Mouse (Mus musculus): ENCODE results near the gene Gbp9. TPM values are rescaled to one million over a fixed set of nuclear protein-coding genes. Genes with fewer than 3 reads are reported as not detected.
A peak's percentile ranks its signal among the peaks of the same experiment; 100 is the strongest.
"Not testable (repeated sequence)": the region's sequence is repeated elsewhere in the genome, so short reads cannot be mapped to it uniquely, and the experiment has no call there.

Gene Gbp9
- polyA plus RNA-seq (2014; fragmentation: Nextera tagmentation; extraction: Ambion mirVana) = 2.9 and 3.3 TPM in 2 replicates

DNA sequence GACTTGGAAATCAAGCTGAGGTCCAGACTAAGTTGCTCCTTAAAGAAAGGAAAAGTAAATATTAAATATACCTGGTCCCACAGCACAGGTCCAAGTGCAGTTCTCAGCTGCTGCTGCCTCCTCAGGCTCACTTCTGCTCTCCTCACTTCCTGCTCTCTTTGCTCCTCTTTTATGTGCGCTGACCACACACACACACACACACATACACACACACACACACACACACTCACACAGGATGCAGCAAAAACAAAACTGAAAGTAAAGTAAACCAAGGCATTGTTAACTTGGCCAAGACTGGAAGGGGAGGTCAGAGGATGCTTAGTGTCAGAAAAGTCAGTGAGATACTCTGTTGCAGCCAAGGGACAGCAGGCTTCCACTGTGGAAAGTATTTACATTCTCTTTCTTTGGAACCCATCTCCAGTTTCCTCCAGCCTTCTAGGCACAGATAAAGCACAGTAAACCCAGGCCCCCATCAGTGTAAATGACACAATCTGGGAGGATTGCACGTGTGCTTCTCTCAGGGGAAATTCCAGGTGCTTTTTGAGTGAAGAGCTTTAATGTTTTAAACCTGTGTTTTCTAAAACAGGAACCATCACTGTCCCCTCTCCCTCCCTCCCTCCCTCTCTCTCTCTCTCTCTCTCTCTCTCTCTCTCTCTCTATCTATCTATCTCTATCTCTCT, at the start of gene Gbp9, which contains the start of the genes Gbp8 and Gbp4:
Gbp9 (minus strand) TSS at position 131 of the 680 bp plus-strand sequence.
Gbp8 (minus strand) TSS at position 132 of the 680 bp plus-strand sequence.
Gbp4 (minus strand) TSS at position 178 of the 680 bp plus-strand sequence.
- not testable (repeated sequence) for DNase-seq (ENCODE audit: low spot score); H3K4me1 ChIP-seq (replicated peaks; ENCODE audit: control insufficient read depth, insufficient read depth, low read length); H3K27ac ChIP-seq (ENCODE audit: low read depth); H3K36me3 ChIP-seq (ENCODE audit: control insufficient read depth, insufficient read depth, low read length); H3K9ac ChIP-seq (ENCODE audit: low read length); H3K4me3 ChIP-seq (ENCODE audit: low read depth, low read length); H3K4me2 ChIP-seq (ENCODE audit: low read length); H3K27me3 ChIP-seq (replicated peaks; ENCODE audit: control insufficient read depth, insufficient read depth, low read length); H3K9me3 ChIP-seq (ENCODE audit: control insufficient read depth, low read length); ATAC-seq (replicated peaks; ENCODE audit: low FRiP score, low TSS enrichment, low read depth)
- 3% methylated on average over 2 of the region's 2 CpGs for WGBS

- no peak for ATAC-seq (replicated peaks; ENCODE audit: low FRiP score, low TSS enrichment, low read depth)
- DNase-seq (ENCODE audit: low spot score) = no peak
- no peaks in the 10 kb centered on the region for H3K27me3 ChIP-seq (replicated peaks; ENCODE audit: control insufficient read depth, insufficient read depth, low read length)
- H3K27ac ChIP-seq (ENCODE audit: low read depth) = no peak overlapping the region
- H3K9ac ChIP-seq (ENCODE audit: low read length) = no peak overlapping the region
- no peaks in the 10 kb centered on the region for H3K36me3 ChIP-seq (ENCODE audit: control insufficient read depth, insufficient read depth, low read length)
- H3K4me2 ChIP-seq (ENCODE audit: low read length) = no peak overlapping the region
- H3K4me3 ChIP-seq (ENCODE audit: low read depth, low read length) = no peak overlapping the region
- H3K4me1 ChIP-seq (replicated peaks; ENCODE audit: control insufficient read depth, insufficient read depth, low read length) = no peaks in the 10 kb centered on the region
- H3K9me3 ChIP-seq (ENCODE audit: control insufficient read depth, low read length) = no peaks in the 10 kb centered on the region
Measured at GRCm38 (mm10) chr5:105181446-105181845, 42.1 kb upstream of the Gbp9 start.

DNA sequence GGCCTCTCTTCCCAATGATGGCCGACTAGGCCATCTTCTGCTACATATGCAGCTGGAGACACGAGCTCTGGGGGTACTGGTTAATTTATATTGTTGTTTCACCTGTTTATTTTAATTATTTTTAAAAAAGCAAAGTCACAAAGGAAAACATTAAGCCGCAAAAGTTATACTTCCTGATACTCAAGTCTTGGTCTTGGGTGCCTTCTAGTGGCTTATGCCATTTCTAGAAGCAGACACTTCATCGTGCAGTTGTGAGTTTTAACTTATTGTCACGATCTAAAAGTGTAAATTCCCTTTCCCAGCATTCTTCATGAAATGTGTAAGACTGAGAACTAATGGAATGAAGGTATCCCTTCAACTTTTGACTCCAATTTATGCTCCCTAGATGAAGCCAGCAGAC, 17.2 kb upstream of the Gbp9 start:
- Histone ChIP-seq H3K27ac (ENCODE audit: low read depth) (no peak overlapping the region), H3K27me3 (replicated peaks; ENCODE audit: control insufficient read depth, insufficient read depth, low read length) (no peaks in the 10 kb centered on the region), H3K4me3 (ENCODE audit: low read depth, low read length) (no peak overlapping the region), H3K36me3 (ENCODE audit: control insufficient read depth, insufficient read depth, low read length) (no peaks in the 10 kb centered on the region), H3K4me1 (replicated peaks; ENCODE audit: control insufficient read depth, insufficient read depth, low read length) (no peaks in the 10 kb centered on the region), H3K9me3 (ENCODE audit: control insufficient read depth, low read length) (no peaks in the 10 kb centered on the region), H3K4me2 (ENCODE audit: low read length) (no peak overlapping the region), H3K9ac (ENCODE audit: low read length) (no peak overlapping the region)
- DNase-seq (ENCODE audit: low spot score) (no peak), ATAC-seq (replicated peaks; ENCODE audit: low FRiP score, low TSS enrichment, low read depth) (no peak)
- WGBS = 84% methylated on average over 5 of the region's 5 CpGs

DNA sequence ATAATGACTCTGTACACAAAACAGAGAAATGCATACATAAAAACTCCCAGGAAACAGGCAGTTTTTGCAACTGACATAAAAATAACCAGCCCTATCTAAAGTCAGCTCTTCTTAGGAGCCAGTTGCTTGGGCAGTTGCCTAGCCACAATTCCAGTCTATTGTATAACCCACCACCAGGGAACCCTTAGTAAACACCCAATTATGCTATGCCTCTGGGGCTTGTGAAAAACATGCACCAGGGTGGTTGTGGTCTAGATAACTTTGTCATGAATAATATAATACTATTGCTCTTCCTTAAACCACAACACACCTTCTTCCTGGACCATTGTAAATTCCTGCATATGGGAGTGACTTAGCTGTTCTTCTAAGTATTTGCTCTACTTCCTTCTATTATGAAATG, 14.7 kb upstream of the Gbp9 start:
- H3K36me3 ChIP-seq (ENCODE audit: control insufficient read depth, insufficient read depth, low read length) = no peaks in the 10 kb centered on the region
- no peaks in the 10 kb centered on the region for H3K9me3 ChIP-seq (ENCODE audit: control insufficient read depth, low read length)
- H3K9ac ChIP-seq (ENCODE audit: low read length) = no peak overlapping the region
- no peak overlapping the region for H3K4me2 ChIP-seq (ENCODE audit: low read length)
- no peaks in the 10 kb centered on the region for H3K27me3 ChIP-seq (replicated peaks; ENCODE audit: control insufficient read depth, insufficient read depth, low read length)
- H3K4me1 ChIP-seq (replicated peaks; ENCODE audit: control insufficient read depth, insufficient read depth, low read length) = no peaks in the 10 kb centered on the region
- ATAC-seq (replicated peaks; ENCODE audit: low FRiP score, low TSS enrichment, low read depth) (no peak), DNase-seq (ENCODE audit: low spot score) (no peak)
- no peak overlapping the region for H3K27ac ChIP-seq (ENCODE audit: low read depth)
- no peak overlapping the region for H3K4me3 ChIP-seq (ENCODE audit: low read depth, low read length)

DNA sequence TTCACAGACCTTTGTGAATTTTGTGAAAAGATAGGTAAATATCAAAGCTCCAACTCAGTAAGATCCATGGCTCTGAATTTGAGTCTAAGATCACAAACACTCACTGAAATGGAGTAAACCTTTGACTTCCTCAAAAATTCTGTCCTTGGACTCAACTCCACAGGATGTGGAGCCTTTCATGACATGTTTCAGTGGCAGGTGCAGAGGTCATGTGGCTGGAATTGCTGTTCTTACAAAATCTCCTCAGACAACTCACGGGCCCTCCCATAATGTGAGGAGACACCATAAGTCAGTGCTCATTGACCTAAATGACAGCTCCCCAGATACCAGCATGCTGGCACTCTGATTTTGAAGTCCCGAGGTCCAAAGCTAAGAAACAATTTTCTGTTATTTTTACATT, 8.7 kb upstream of the Gbp9 start:
- H3K36me3 ChIP-seq (ENCODE audit: control insufficient read depth, insufficient read depth, low read length); ATAC-seq (replicated peaks; ENCODE audit: low FRiP score, low TSS enrichment, low read depth); H3K4me3 ChIP-seq (ENCODE audit: low read depth, low read length); H3K27me3 ChIP-seq (replicated peaks; ENCODE audit: control insufficient read depth, insufficient read depth, low read length); H3K4me1 ChIP-seq (replicated peaks; ENCODE audit: control insufficient read depth, insufficient read depth, low read length); H3K9me3 ChIP-seq (ENCODE audit: control insufficient read depth, low read length); DNase-seq (ENCODE audit: low spot score); H3K4me2 ChIP-seq (ENCODE audit: low read length); H3K27ac ChIP-seq (ENCODE audit: low read depth); H3K9ac ChIP-seq (ENCODE audit: low read length): not testable (repeated sequence)
- WGBS = 66% methylated on average over 2 of the region's 2 CpGs

- Histone ChIP-seq H3K4me3 (ENCODE audit: low read depth, low read length) (no peak overlapping the region), H3K27me3 (replicated peaks; ENCODE audit: control insufficient read depth, insufficient read depth, low read length) (no peaks in the 10 kb centered on the region), H3K27ac (ENCODE audit: low read depth) (no peak overlapping the region), H3K9ac (ENCODE audit: low read length) (no peak overlapping the region), H3K9me3 (ENCODE audit: control insufficient read depth, low read length) (no peaks in the 10 kb centered on the region), H3K36me3 (ENCODE audit: control insufficient read depth, insufficient read depth, low read length) (no peaks in the 10 kb centered on the region), H3K4me1 (replicated peaks; ENCODE audit: control insufficient read depth, insufficient read depth, low read length) (no peaks in the 10 kb centered on the region), H3K4me2 (ENCODE audit: low read length) (no peak overlapping the region)
- ATAC-seq (replicated peaks; ENCODE audit: low FRiP score, low TSS enrichment, low read depth) (no peak), DNase-seq (ENCODE audit: low spot score) (no peak)
Measured at GRCm38 (mm10) chr5:105146447-105146846, 7.1 kb upstream of the Gbp9 start.

- 45% methylated on average over 3 of the region's 3 CpGs for WGBS
- ATAC-seq (replicated peaks; ENCODE audit: low FRiP score, low TSS enrichment, low read depth); H3K9me3 ChIP-seq (ENCODE audit: control insufficient read depth, low read length); H3K4me2 ChIP-seq (ENCODE audit: low read length); H3K36me3 ChIP-seq (ENCODE audit: control insufficient read depth, insufficient read depth, low read length); H3K4me3 ChIP-seq (ENCODE audit: low read depth, low read length); H3K27me3 ChIP-seq (replicated peaks; ENCODE audit: control insufficient read depth, insufficient read depth, low read length); DNase-seq (ENCODE audit: low spot score); H3K4me1 ChIP-seq (replicated peaks; ENCODE audit: control insufficient read depth, insufficient read depth, low read length); H3K9ac ChIP-seq (ENCODE audit: low read length): not testable (repeated sequence)
- peak overlapping the region; percentile 7; the same call in 1 of the 2 replicates for H3K27ac ChIP-seq (ENCODE audit: low read depth)
Measured at GRCm38 (mm10) chr5:105145731-105146130, 6.4 kb upstream of the Gbp9 start.

DNA sequence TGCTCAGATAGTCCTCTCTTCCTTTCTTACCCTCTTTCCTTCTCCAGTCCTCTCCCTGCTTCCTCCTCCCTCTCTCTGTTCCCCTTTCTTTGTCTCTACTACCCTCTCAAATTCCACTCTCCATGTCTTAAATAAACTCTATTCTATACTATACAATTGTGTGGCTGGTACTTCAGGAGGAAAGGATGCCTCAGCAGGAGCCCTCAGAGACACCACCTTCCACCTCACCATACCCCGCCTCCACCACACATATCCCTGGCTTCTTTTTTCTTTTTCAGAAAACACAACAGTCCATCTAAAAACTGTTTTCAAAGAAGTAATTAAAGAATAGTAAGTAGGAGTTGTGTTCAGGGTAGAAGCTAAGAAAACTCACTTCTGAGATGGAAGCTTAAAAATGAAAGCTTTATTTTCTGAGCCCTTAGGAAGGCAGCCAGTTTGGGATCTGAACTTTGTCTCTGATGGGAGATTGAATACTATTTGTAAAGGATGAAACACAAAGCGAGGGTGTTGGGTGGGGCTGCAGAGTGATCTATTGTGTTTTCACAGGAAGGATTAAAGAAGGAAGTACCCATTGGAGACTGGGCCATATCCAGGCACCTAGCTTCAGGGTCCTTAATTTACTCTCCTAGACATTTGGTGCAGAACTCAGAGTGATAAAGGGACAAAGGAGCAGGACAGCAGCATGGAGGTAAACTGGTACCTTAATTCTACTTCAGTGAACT, 911 bp upstream of the Gbp9 start:
- H3K9me3 ChIP-seq (ENCODE audit: control insufficient read depth, low read length); H3K4me2 ChIP-seq (ENCODE audit: low read length); H3K4me3 ChIP-seq (ENCODE audit: low read depth, low read length); ATAC-seq (replicated peaks; ENCODE audit: low FRiP score, low TSS enrichment, low read depth); H3K4me1 ChIP-seq (replicated peaks; ENCODE audit: control insufficient read depth, insufficient read depth, low read length); DNase-seq (ENCODE audit: low spot score); H3K27ac ChIP-seq (ENCODE audit: low read depth); H3K36me3 ChIP-seq (ENCODE audit: control insufficient read depth, insufficient read depth, low read length); H3K27me3 ChIP-seq (replicated peaks; ENCODE audit: control insufficient read depth, insufficient read depth, low read length); H3K9ac ChIP-seq (ENCODE audit: low read length): not testable (repeated sequence)
- 58% methylated on average over 2 of the region's 2 CpGs for WGBS

DNA sequence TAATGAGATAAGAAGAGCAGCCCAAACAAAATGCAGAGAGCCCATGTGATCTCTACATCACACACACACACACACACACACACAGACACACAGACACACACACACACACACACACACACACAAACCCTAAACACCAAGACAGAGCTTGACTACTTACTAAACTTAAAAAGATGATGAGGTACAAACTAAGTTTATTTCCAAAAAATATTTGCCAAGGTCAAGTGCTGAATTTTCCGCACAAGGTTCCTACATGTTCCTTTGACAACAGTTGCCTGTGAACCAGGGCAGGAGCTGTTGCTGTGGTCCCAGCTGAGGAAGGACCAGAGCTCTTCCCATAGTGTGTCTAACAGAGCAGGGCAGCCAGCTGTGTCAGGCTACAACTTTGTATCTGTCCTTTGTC, 433 bp downstream of the Gbp9 start:
- ATAC-seq (replicated peaks; ENCODE audit: low FRiP score, low TSS enrichment, low read depth) (no peak), DNase-seq (ENCODE audit: low spot score) (no peak)
- 74% methylated on average over 1 of the region's 1 CpGs for WGBS
- no peak overlapping the region for H3K4me2 ChIP-seq (ENCODE audit: low read length)
- H3K36me3 ChIP-seq (ENCODE audit: control insufficient read depth, insufficient read depth, low read length) = no peaks in the 10 kb centered on the region
- H3K9me3 ChIP-seq (ENCODE audit: control insufficient read depth, low read length) = no peaks in the 10 kb centered on the region
- H3K27ac ChIP-seq (ENCODE audit: low read depth) = no peak overlapping the region
- H3K4me1 ChIP-seq (replicated peaks; ENCODE audit: control insufficient read depth, insufficient read depth, low read length) = no peaks in the 10 kb centered on the region
- H3K9ac ChIP-seq (ENCODE audit: low read length) = no peak overlapping the region
- no peaks in the 10 kb centered on the region for H3K27me3 ChIP-seq (replicated peaks; ENCODE audit: control insufficient read depth, insufficient read depth, low read length)
- H3K4me3 ChIP-seq (ENCODE audit: low read depth, low read length) = no peak overlapping the region

Measured in intestine, embryonic 14.5 days (tissue).